Mouse (Mus musculus): ENCODE results near the gene Trim11. TPM values are rescaled to one million over a fixed set of nuclear protein-coding genes. Genes with fewer than 3 reads are reported as not detected.

Trim11 gene
- polyA plus RNA-seq (2012; rRNA removed): 25.9 and 26.7 TPM in 2 replicates

GRCm38 (mm10) chr11:58978027-58978705, at the start of gene Trim11:
Gene Trim11 (plus strand): TSS chr11:58978093.
- TF ChIP-seq CTCF (IDR thresholded peaks at IDR 0.05; ENCODE audit: extremely low read depth, insufficient read depth, low read length): no peak
- peak; percentile 74; the same call in 1 of the 2 replicates for TF ChIP-seq POLR2A (IDR thresholded peaks at IDR 0.05; ENCODE audit: extremely low read depth, insufficient read depth, low read length)
- Histone ChIP-seq H3K27ac (ENCODE audit: insufficient read depth, low read length) (peak within 1 kb of the TSS; percentile 43; the same call in 1 of the 2 replicates), H3K4me1 (ENCODE audit: control insufficient read depth, insufficient read depth, low read length) (peaks cover 9% of the 10 kb centered on the region; the same call in 1 of the 2 replicates), H3K4me3 (ENCODE audit: insufficient read depth, low read length) (peak within 1 kb of the TSS; percentile 80)

GRCm38 (mm10) chr11:58929055-58929454, 48.8 kb upstream of the Trim11 start:
- H3K4me1 ChIP-seq (ENCODE audit: control insufficient read depth, insufficient read depth, low read length): no peaks in the 10 kb centered on the region
- no peak overlapping the region for H3K4me3 ChIP-seq (ENCODE audit: insufficient read depth, low read length)
- no peak overlapping the region for H3K27ac ChIP-seq (ENCODE audit: insufficient read depth, low read length)
- TF ChIP-seq POLR2A (IDR thresholded peaks at IDR 0.05; ENCODE audit: extremely low read depth, insufficient read depth, low read length) (no peak), CTCF (IDR thresholded peaks at IDR 0.05; ENCODE audit: extremely low read depth, insufficient read depth, low read length) (no peak)

- H3K27ac ChIP-seq (ENCODE audit: insufficient read depth, low read length): no peak overlapping the region
- H3K4me1 ChIP-seq (ENCODE audit: control insufficient read depth, insufficient read depth, low read length): no peaks in the 10 kb centered on the region
- no peak overlapping the region for H3K4me3 ChIP-seq (ENCODE audit: insufficient read depth, low read length)
- TF ChIP-seq POLR2A (IDR thresholded peaks at IDR 0.05; ENCODE audit: extremely low read depth, insufficient read depth, low read length): no peak
- TF ChIP-seq CTCF (IDR thresholded peaks at IDR 0.05; ENCODE audit: extremely low read depth, insufficient read depth, low read length): no peak
Observed at GRCm38 (mm10) chr11:58929641-58930040, 48.3 kb upstream of the Trim11 start.

GRCm38 (mm10) chr11:58930254-58930653, 47.6 kb upstream of the Trim11 start:
- Histone ChIP-seq H3K4me3 (ENCODE audit: insufficient read depth, low read length) (no peak overlapping the region), H3K27ac (ENCODE audit: insufficient read depth, low read length) (no peak overlapping the region), H3K4me1 (ENCODE audit: control insufficient read depth, insufficient read depth, low read length) (no peaks in the 10 kb centered on the region)
- no peak for TF ChIP-seq POLR2A (IDR thresholded peaks at IDR 0.05; ENCODE audit: extremely low read depth, insufficient read depth, low read length)
- no peak for TF ChIP-seq CTCF (IDR thresholded peaks at IDR 0.05; ENCODE audit: extremely low read depth, insufficient read depth, low read length)

- H3K27ac ChIP-seq (ENCODE audit: insufficient read depth, low read length): no peak overlapping the region
- TF ChIP-seq CTCF (IDR thresholded peaks at IDR 0.05; ENCODE audit: extremely low read depth, insufficient read depth, low read length): 0 out of 2 replicates have a peak, but pooled peaks have one; percentile 1
- no peak for TF ChIP-seq POLR2A (IDR thresholded peaks at IDR 0.05; ENCODE audit: extremely low read depth, insufficient read depth, low read length)
- peaks cover 2% of the 10 kb centered on the region; the same call in 1 of the 2 replicates for H3K4me1 ChIP-seq (ENCODE audit: control insufficient read depth, insufficient read depth, low read length)
- H3K4me3 ChIP-seq (ENCODE audit: insufficient read depth, low read length): no peak overlapping the region
Observed at GRCm38 (mm10) chr11:58931576-58931975, 46.3 kb upstream of the Trim11 start.

GRCm38 (mm10) chr11:58937909-58938308, 40.0 kb upstream of the Trim11 start:
- Histone ChIP-seq H3K4me1 (ENCODE audit: control insufficient read depth, insufficient read depth, low read length) (peaks cover 3% of the 10 kb centered on the region; the same call in 1 of the 2 replicates), H3K4me3 (ENCODE audit: insufficient read depth, low read length) (peak overlapping the region; percentile 95)

GRCm38 (mm10) chr11:58938322-58939087, 39.4 kb upstream of the Trim11 start, which contains the start of gene Rnf187:
Gene Rnf187 (minus strand): TSS chr11:58938916.
- TF ChIP-seq POLR2A (IDR thresholded peaks at IDR 0.05; ENCODE audit: extremely low read depth, insufficient read depth, low read length) (peak; percentile 94), CTCF (IDR thresholded peaks at IDR 0.05; ENCODE audit: extremely low read depth, insufficient read depth, low read length) (no peak)
- H3K4me1 ChIP-seq (ENCODE audit: control insufficient read depth, insufficient read depth, low read length): peaks cover 3% of the 10 kb centered on the region; the same call in 1 of the 2 replicates
- peak within 1 kb of the TSS; percentile 95 for H3K4me3 ChIP-seq (ENCODE audit: insufficient read depth, low read length)
- H3K27ac ChIP-seq (ENCODE audit: insufficient read depth, low read length): peak within 1 kb of the TSS; percentile 90

More at GRCm38 (mm10) chr11:58937909-58938308, 40.0 kb upstream of the Trim11 start:
- TF ChIP-seq CTCF (IDR thresholded peaks at IDR 0.05; ENCODE audit: extremely low read depth, insufficient read depth, low read length) (no peak), POLR2A (IDR thresholded peaks at IDR 0.05; ENCODE audit: extremely low read depth, insufficient read depth, low read length) (no peak)
- peak overlapping the region; percentile 90 for H3K27ac ChIP-seq (ENCODE audit: insufficient read depth, low read length)

GRCm38 (mm10) chr11:58939088-58939439, 38.8 kb upstream of the Trim11 start:
- H3K4me3 ChIP-seq (ENCODE audit: insufficient read depth, low read length): peak overlapping the region; percentile 95
- H3K27ac ChIP-seq (ENCODE audit: insufficient read depth, low read length): peak overlapping the region; percentile 86
- no peak for TF ChIP-seq POLR2A (IDR thresholded peaks at IDR 0.05; ENCODE audit: extremely low read depth, insufficient read depth, low read length)
- no peak for TF ChIP-seq CTCF (IDR thresholded peaks at IDR 0.05; ENCODE audit: extremely low read depth, insufficient read depth, low read length)
- H3K4me1 ChIP-seq (ENCODE audit: control insufficient read depth, insufficient read depth, low read length): peaks cover 3% of the 10 kb centered on the region; the same call in 1 of the 2 replicates

GRCm38 (mm10) chr11:58944136-58944535, 33.8 kb upstream of the Trim11 start:
- TF ChIP-seq POLR2A (IDR thresholded peaks at IDR 0.05; ENCODE audit: extremely low read depth, insufficient read depth, low read length) (no peak), CTCF (IDR thresholded peaks at IDR 0.05; ENCODE audit: extremely low read depth, insufficient read depth, low read length) (no peak)
- Histone ChIP-seq H3K27ac (ENCODE audit: insufficient read depth, low read length) (peak overlapping the region; percentile 44; the same call in 1 of the 2 replicates), H3K4me3 (ENCODE audit: insufficient read depth, low read length) (no peak overlapping the region), H3K4me1 (ENCODE audit: control insufficient read depth, insufficient read depth, low read length) (no peaks in the 10 kb centered on the region)

Measured in cortical plate, adult 2 months (tissue).